Mouse (Mus musculus): Measurements from ENCODE around the gene Fndc3b. TPM values are rescaled to one million over a fixed set of nuclear protein-coding genes. Genes with fewer than 3 reads are reported as not detected.
"Not testable (repeated sequence)": the region's sequence is repeated elsewhere in the genome, so short reads cannot be mapped to it uniquely, and the experiment has no call there.

The Fndc3b gene
- polyA plus RNA-seq, 1 experiment from 2014 or later = 12.3 TPM

- H3K4me2 ChIP-seq = no peak overlapping the region
- no peak overlapping the region for H3K9ac ChIP-seq (ENCODE audit: low read depth, low read length)
- 89% methylated on average over 2 of the region's 2 CpGs for WGBS
- H3K4me1 ChIP-seq (replicated peaks; ENCODE audit: control insufficient read depth, insufficient read depth, low read length) = no peaks in the 10 kb centered on the region
- DNase-seq (ENCODE audit: low spot score) = no peak
- H3K27me3 ChIP-seq (replicated peaks; ENCODE audit: control insufficient read depth, insufficient read depth, low read length) = no peaks in the 10 kb centered on the region
- H3K4me3 ChIP-seq (ENCODE audit: low read depth, low read length) = no peak overlapping the region
- H3K9me3 ChIP-seq (ENCODE audit: control insufficient read depth, low read length) = no peaks in the 10 kb centered on the region
- no peak overlapping the region for H3K27ac ChIP-seq (ENCODE audit: low read depth, low read length)
- no peaks in the 10 kb centered on the region for H3K36me3 ChIP-seq (ENCODE audit: control insufficient read depth, insufficient read depth, low read length)
- no peak for ATAC-seq (replicated peaks; ENCODE audit: low FRiP score)
Observed at GRCm38 (mm10) chr3:27479378-27479777, 231.7 kb downstream of the Fndc3b start.

GRCm38 (mm10) chr3:27478563-27479156 is 232.4 kb downstream of the Fndc3b start:
- H3K4me2 ChIP-seq = no peak overlapping the region
- WGBS = 88% methylated on average over 16 of the region's 16 CpGs
- H3K4me1 ChIP-seq (replicated peaks; ENCODE audit: control insufficient read depth, insufficient read depth, low read length) = no peaks in the 10 kb centered on the region
- no peak overlapping the region for H3K4me3 ChIP-seq (ENCODE audit: low read depth, low read length)
- no peak overlapping the region for H3K27ac ChIP-seq (ENCODE audit: low read depth, low read length)
- no peak for ATAC-seq (replicated peaks; ENCODE audit: low FRiP score)
- no peak overlapping the region for H3K9ac ChIP-seq (ENCODE audit: low read depth, low read length)
- no peaks in the 10 kb centered on the region for H3K27me3 ChIP-seq (replicated peaks; ENCODE audit: control insufficient read depth, insufficient read depth, low read length)
- peaks cover 4% of the 10 kb centered on the region; the same call in 1 of the 2 replicates for H3K36me3 ChIP-seq (ENCODE audit: control insufficient read depth, insufficient read depth, low read length)
- no peaks in the 10 kb centered on the region for H3K9me3 ChIP-seq (ENCODE audit: control insufficient read depth, low read length)
- DNase-seq (ENCODE audit: low spot score) = no peak

GRCm38 (mm10) chr3:27477749-27478148 is 233.4 kb downstream of the Fndc3b start:
- 88% methylated on average over 3 of the region's 3 CpGs for WGBS
- not testable (repeated sequence) for H3K9ac ChIP-seq (ENCODE audit: low read depth, low read length); ATAC-seq (replicated peaks; ENCODE audit: low FRiP score)

GRCm38 (mm10) chr3:27475899-27476298 is 235.2 kb downstream of the Fndc3b start:
- Histone ChIP-seq H3K4me3 (ENCODE audit: low read depth, low read length) (no peak overlapping the region), H3K9me3 (ENCODE audit: control insufficient read depth, low read length) (no peaks in the 10 kb centered on the region), H3K9ac (ENCODE audit: low read depth, low read length) (no peak overlapping the region), H3K4me2 (no peak overlapping the region), H3K36me3 (ENCODE audit: control insufficient read depth, insufficient read depth, low read length) (peaks cover 6% of the 10 kb centered on the region; the same call in 1 of the 2 replicates), H3K27me3 (replicated peaks; ENCODE audit: control insufficient read depth, insufficient read depth, low read length) (no peaks in the 10 kb centered on the region), H3K27ac (ENCODE audit: low read depth, low read length) (no peak overlapping the region), H3K4me1 (replicated peaks; ENCODE audit: control insufficient read depth, insufficient read depth, low read length) (no peaks in the 10 kb centered on the region)
- DNase-seq (ENCODE audit: low spot score) = no peak
- no peak for ATAC-seq (replicated peaks; ENCODE audit: low FRiP score)
- WGBS = 86% methylated on average over 7 of the region's 7 CpGs

More at GRCm38 (mm10) chr3:27477749-27478148, 233.4 kb downstream of the Fndc3b start:
- DNase-seq (ENCODE audit: low spot score); H3K27ac ChIP-seq (ENCODE audit: low read depth, low read length); H3K36me3 ChIP-seq (ENCODE audit: control insufficient read depth, insufficient read depth, low read length); H3K27me3 ChIP-seq (replicated peaks; ENCODE audit: control insufficient read depth, insufficient read depth, low read length); H3K4me1 ChIP-seq (replicated peaks; ENCODE audit: control insufficient read depth, insufficient read depth, low read length); H3K4me3 ChIP-seq (ENCODE audit: low read depth, low read length); H3K9me3 ChIP-seq (ENCODE audit: control insufficient read depth, low read length); H3K4me2 ChIP-seq: not testable (repeated sequence)

- Histone ChIP-seq H3K9me3 (ENCODE audit: control insufficient read depth, low read length) (no peaks in the 10 kb centered on the region), H3K9ac (ENCODE audit: low read depth, low read length) (no peak overlapping the region), H3K27ac (ENCODE audit: low read depth, low read length) (no peak overlapping the region), H3K4me1 (replicated peaks; ENCODE audit: control insufficient read depth, insufficient read depth, low read length) (no peaks in the 10 kb centered on the region), H3K27me3 (replicated peaks; ENCODE audit: control insufficient read depth, insufficient read depth, low read length) (no peaks in the 10 kb centered on the region), H3K4me2 (no peak overlapping the region), H3K36me3 (ENCODE audit: control insufficient read depth, insufficient read depth, low read length) (peaks cover 6% of the 10 kb centered on the region; the same call in 1 of the 2 replicates), H3K4me3 (ENCODE audit: low read depth, low read length) (no peak overlapping the region)
- 91% methylated on average over 14 of the region's 14 CpGs for WGBS
- ATAC-seq (replicated peaks; ENCODE audit: low FRiP score) = no peak
- no peak for DNase-seq (ENCODE audit: low spot score)
Observed at GRCm38 (mm10) chr3:27473801-27474599, 237.1 kb downstream of the Fndc3b start.

- H3K9ac ChIP-seq (ENCODE audit: low read depth, low read length) = no peak overlapping the region
- no peak for ATAC-seq (replicated peaks; ENCODE audit: low FRiP score)
- H3K27ac ChIP-seq (ENCODE audit: low read depth, low read length) = no peak overlapping the region
- H3K9me3 ChIP-seq (ENCODE audit: control insufficient read depth, low read length) = no peaks in the 10 kb centered on the region
- H3K36me3 ChIP-seq (ENCODE audit: control insufficient read depth, insufficient read depth, low read length) = peaks cover 8% of the 10 kb centered on the region
- no peak overlapping the region for H3K4me2 ChIP-seq
- 92% methylated on average over 3 of the region's 3 CpGs for WGBS
- H3K27me3 ChIP-seq (replicated peaks; ENCODE audit: control insufficient read depth, insufficient read depth, low read length) = no peaks in the 10 kb centered on the region
- H3K4me1 ChIP-seq (replicated peaks; ENCODE audit: control insufficient read depth, insufficient read depth, low read length) = no peaks in the 10 kb centered on the region
- no peak overlapping the region for H3K4me3 ChIP-seq (ENCODE audit: low read depth, low read length)
- DNase-seq (ENCODE audit: low spot score) = no peak
Observed at GRCm38 (mm10) chr3:27472846-27473245, 238.3 kb downstream of the Fndc3b start.

GRCm38 (mm10) chr3:27470781-27471180 is 240.3 kb downstream of the Fndc3b start:
- Histone ChIP-seq H3K9ac (ENCODE audit: low read depth, low read length) (no peak overlapping the region), H3K4me2 (no peak overlapping the region), H3K4me1 (replicated peaks; ENCODE audit: control insufficient read depth, insufficient read depth, low read length) (no peaks in the 10 kb centered on the region), H3K9me3 (ENCODE audit: control insufficient read depth, low read length) (no peaks in the 10 kb centered on the region), H3K4me3 (ENCODE audit: low read depth, low read length) (no peak overlapping the region), H3K36me3 (ENCODE audit: control insufficient read depth, insufficient read depth, low read length) (peaks cover 8% of the 10 kb centered on the region), H3K27me3 (replicated peaks; ENCODE audit: control insufficient read depth, insufficient read depth, low read length) (no peaks in the 10 kb centered on the region), H3K27ac (ENCODE audit: low read depth, low read length) (no peak overlapping the region)
- ATAC-seq (replicated peaks; ENCODE audit: low FRiP score) (no peak), DNase-seq (ENCODE audit: low spot score) (no peak)
- 58% methylated on average over 8 of the region's 8 CpGs for WGBS

- Histone ChIP-seq H3K9me3 (ENCODE audit: control insufficient read depth, low read length) (no peaks in the 10 kb centered on the region), H3K9ac (ENCODE audit: low read depth, low read length) (no peak overlapping the region), H3K27me3 (replicated peaks; ENCODE audit: control insufficient read depth, insufficient read depth, low read length) (no peaks in the 10 kb centered on the region), H3K4me1 (replicated peaks; ENCODE audit: control insufficient read depth, insufficient read depth, low read length) (no peaks in the 10 kb centered on the region), H3K27ac (ENCODE audit: low read depth, low read length) (no peak overlapping the region), H3K4me2 (no peak overlapping the region), H3K4me3 (ENCODE audit: low read depth, low read length) (no peak overlapping the region), H3K36me3 (ENCODE audit: control insufficient read depth, insufficient read depth, low read length) (peaks cover 8% of the 10 kb centered on the region)
- ATAC-seq (replicated peaks; ENCODE audit: low FRiP score) = no peak
- WGBS = 91% methylated on average over 8 of the region's 8 CpGs
- DNase-seq (ENCODE audit: low spot score) = no peak
Observed at GRCm38 (mm10) chr3:27469971-27470370, 241.1 kb downstream of the Fndc3b start.

Data from liver, embryonic 11.5 days (tissue).